Mouse (Mus musculus) intestine, embryonic 15.5 days (tissue): ENCODE measurements around the gene Accsl. TPM values are rescaled to one million over a fixed set of nuclear protein-coding genes. Genes with fewer than 3 reads are reported as not detected.

Source experiments
- polyA plus RNA-seq: library from polyadenylated mRNA; unstranded; fragments of >200 nt; fragmentation: Nextera tagmentation; extraction: Ambion mirVana; gene quantifications from 2 replicates; pipeline ENCODE4 v1.2.1, GENCODE M21; 2015

Accsl gene
- polyA plus RNA-seq, 1 experiment from 2014 or later = not detected

Other genes with a start within 250 kb of the Accsl start
- 0.14 and 0.19 TPM in 2 replicates for gene Alx4, start 226.8 kb downstream of the Accsl start, polyA plus RNA-seq
- gene Ext2, start 46.6 kb downstream of the Accsl start, polyA plus RNA-seq = 92.9 and 93.6 TPM in 2 replicates
- gene Accs, start 19.2 kb downstream of the Accsl start, polyA plus RNA-seq = 5.4 and 6.8 TPM in 2 replicates
- gene Gm13889, start 88.0 kb upstream of the Accsl start, polyA plus RNA-seq = 14.4 and 16.4 TPM in 2 replicates
- not detected in 2 replicates for gene Gm27027, start 127.2 kb upstream of the Accsl start, polyA plus RNA-seq
- 63.6 and 72.2 TPM in 2 replicates for gene Alkbh3, start 141.7 kb upstream of the Accsl start, polyA plus RNA-seq